Mouse (Mus musculus): ENCODE data around the gene Grap. TPM values are rescaled to one million over a fixed set of nuclear protein-coding genes. Genes with fewer than 3 reads are reported as not detected.

The Grap gene
- polyA plus RNA-seq, 1 experiment from 2014 or later: 11.1 TPM

- Histone ChIP-seq H3K4me2 (replicated peaks) (no peak overlapping the region), H3K36me3 (no peaks in the 10 kb centered on the region), H3K9me3 (no peaks in the 10 kb centered on the region), H3K27me3 (no peaks in the 10 kb centered on the region), H3K27ac (no peak overlapping the region), H3K4me3 (replicated peaks) (no peak overlapping the region), H3K9ac (replicated peaks) (no peak overlapping the region), H3K4me1 (replicated peaks) (peaks cover 8% of the 10 kb centered on the region; the same call in 1 of the 2 replicates)
- ATAC-seq: no peak
- WGBS: 95% methylated on average over 2 of the region's 2 CpGs
Measured at GRCm38 (mm10) chr11:61705581-61705980, 52.5 kb downstream of the Grap start.

GRCm38 (mm10) chr11:61706232-61706631, 53.2 kb downstream of the Grap start:
- 66% methylated on average over 4 of the region's 4 CpGs for WGBS
- Histone ChIP-seq H3K4me2 (replicated peaks) (no peak overlapping the region), H3K27ac (no peak overlapping the region), H3K27me3 (no peaks in the 10 kb centered on the region), H3K9me3 (no peaks in the 10 kb centered on the region), H3K36me3 (no peaks in the 10 kb centered on the region), H3K4me3 (replicated peaks) (no peak overlapping the region), H3K9ac (replicated peaks) (no peak overlapping the region), H3K4me1 (replicated peaks) (0 out of 2 replicates have a peak, but pooled peaks cover 6% of the 10 kb centered on the region)
- no peak for ATAC-seq

- no peak for ATAC-seq
- Histone ChIP-seq H3K4me1 (replicated peaks) (no peaks in the 10 kb centered on the region), H3K9me3 (no peaks in the 10 kb centered on the region), H3K27ac (no peak overlapping the region), H3K27me3 (0 out of 2 replicates have a peak, but pooled peaks cover 4% of the 10 kb centered on the region), H3K4me2 (replicated peaks) (no peak overlapping the region), H3K4me3 (replicated peaks) (no peak overlapping the region), H3K36me3 (no peaks in the 10 kb centered on the region), H3K9ac (replicated peaks) (no peak overlapping the region)
- WGBS: 64% methylated on average over 3 of the region's 3 CpGs
Measured at GRCm38 (mm10) chr11:61708928-61709327, 55.9 kb downstream of the Grap start.

- H3K36me3 ChIP-seq: no peaks in the 10 kb centered on the region
- no peak overlapping the region for H3K27ac ChIP-seq
- H3K9ac ChIP-seq (replicated peaks): no peak overlapping the region
- no peak overlapping the region for H3K4me2 ChIP-seq (replicated peaks)
- H3K9me3 ChIP-seq: no peaks in the 10 kb centered on the region
- no peak for ATAC-seq
- 61% methylated on average over 15 of the region's 15 CpGs for WGBS
- H3K4me3 ChIP-seq (replicated peaks): no peak overlapping the region
- peaks cover 3% of the 10 kb centered on the region; the same call in 1 of the 2 replicates for H3K4me1 ChIP-seq (replicated peaks)
- 0 out of 2 replicates have a peak, but pooled peaks cover 4% of the 10 kb centered on the region for H3K27me3 ChIP-seq
Measured at GRCm38 (mm10) chr11:61713157-61713855, 60.2 kb downstream of the Grap start.

GRCm38 (mm10) chr11:61714346-61715117, 61.5 kb downstream of the Grap start:
- Histone ChIP-seq H3K27me3 (0 out of 2 replicates have a peak, but pooled peaks cover 4% of the 10 kb centered on the region), H3K4me1 (replicated peaks) (peaks cover 3% of the 10 kb centered on the region; the same call in 1 of the 2 replicates), H3K4me2 (replicated peaks) (no peak overlapping the region), H3K9me3 (no peaks in the 10 kb centered on the region), H3K27ac (no peak overlapping the region), H3K4me3 (replicated peaks) (no peak overlapping the region), H3K36me3 (no peaks in the 10 kb centered on the region), H3K9ac (replicated peaks) (no peak overlapping the region)
- peak; percentile 88 for ATAC-seq
- 47% methylated on average over 11 of the region's 11 CpGs for WGBS

- 69% methylated on average over 6 of the region's 6 CpGs for WGBS
Measured at GRCm38 (mm10) chr11:61715130-61715529, 62.1 kb downstream of the Grap start.

GRCm38 (mm10) chr11:61717990-61718389, 64.9 kb downstream of the Grap start:
- Histone ChIP-seq H3K4me2 (replicated peaks) (no peak overlapping the region), H3K4me1 (replicated peaks) (peaks cover 3% of the 10 kb centered on the region; the same call in 1 of the 2 replicates), H3K9ac (replicated peaks) (no peak overlapping the region), H3K4me3 (replicated peaks) (no peak overlapping the region), H3K27ac (no peak overlapping the region), H3K27me3 (0 out of 2 replicates have a peak, but pooled peaks cover 4% of the 10 kb centered on the region), H3K36me3 (no peaks in the 10 kb centered on the region), H3K9me3 (no peaks in the 10 kb centered on the region)
- 65% methylated on average over 5 of the region's 5 CpGs for WGBS
- no peak for ATAC-seq

More at GRCm38 (mm10) chr11:61715130-61715529, 62.1 kb downstream of the Grap start:
- Histone ChIP-seq H3K27ac (no peak overlapping the region), H3K4me1 (replicated peaks) (peaks cover 3% of the 10 kb centered on the region; the same call in 1 of the 2 replicates), H3K9ac (replicated peaks) (no peak overlapping the region), H3K9me3 (no peaks in the 10 kb centered on the region), H3K27me3 (0 out of 2 replicates have a peak, but pooled peaks cover 4% of the 10 kb centered on the region), H3K4me3 (replicated peaks) (no peak overlapping the region), H3K36me3 (no peaks in the 10 kb centered on the region), H3K4me2 (replicated peaks) (no peak overlapping the region)
- ATAC-seq: peak; percentile 37; the same call in 1 of the 2 replicates

GRCm38 (mm10) chr11:61719387-61719786, 66.3 kb downstream of the Grap start:
- H3K4me1 ChIP-seq (replicated peaks): peaks cover 3% of the 10 kb centered on the region; the same call in 1 of the 2 replicates
- no peaks in the 10 kb centered on the region for H3K9me3 ChIP-seq
- 61% methylated on average over 3 of the region's 3 CpGs for WGBS
- no peak overlapping the region for H3K27ac ChIP-seq
- no peak overlapping the region for H3K9ac ChIP-seq (replicated peaks)
- H3K4me3 ChIP-seq (replicated peaks): no peak overlapping the region
- no peak overlapping the region for H3K4me2 ChIP-seq (replicated peaks)
- H3K27me3 ChIP-seq: no peaks in the 10 kb centered on the region
- ATAC-seq: no peak
- H3K36me3 ChIP-seq: no peaks in the 10 kb centered on the region

GRCm38 (mm10) chr11:61719826-61720225, 66.8 kb downstream of the Grap start:
- Histone ChIP-seq H3K9ac (replicated peaks) (no peak overlapping the region), H3K4me2 (replicated peaks) (no peak overlapping the region), H3K4me1 (replicated peaks) (peaks cover 2% of the 10 kb centered on the region; the same call in 1 of the 2 replicates), H3K27ac (no peak overlapping the region), H3K4me3 (replicated peaks) (no peak overlapping the region), H3K9me3 (no peaks in the 10 kb centered on the region), H3K36me3 (no peaks in the 10 kb centered on the region), H3K27me3 (no peaks in the 10 kb centered on the region)
- 69% methylated on average over 8 of the region's 8 CpGs for WGBS
- no peak for ATAC-seq

GRCm38 (mm10) chr11:61720636-61721035, 67.6 kb downstream of the Grap start, which contains the start of gene Slc5a10:
Slc5a10 (minus strand) TSS chr11:61720826.
- Histone ChIP-seq H3K27me3 (no peaks in the 10 kb centered on the region), H3K36me3 (no peaks in the 10 kb centered on the region), H3K4me2 (replicated peaks) (no peak within 1 kb of the TSS), H3K27ac (no peak within 1 kb of the TSS), H3K4me1 (replicated peaks) (no peaks in the 10 kb centered on the region), H3K9me3 (no peaks in the 10 kb centered on the region), H3K9ac (replicated peaks) (no peak within 1 kb of the TSS), H3K4me3 (replicated peaks) (no peak within 1 kb of the TSS)
- no peak for ATAC-seq
- WGBS: 90% methylated on average over 3 of the region's 3 CpGs

GRCm38 (mm10) chr11:61722077-61722476, 69.0 kb downstream of the Grap start:
- no peaks in the 10 kb centered on the region for H3K27me3 ChIP-seq
- no peaks in the 10 kb centered on the region for H3K4me1 ChIP-seq (replicated peaks)
- H3K27ac ChIP-seq: no peak overlapping the region
- no peak overlapping the region for H3K4me3 ChIP-seq (replicated peaks)
- H3K36me3 ChIP-seq: peaks cover 10% of the 10 kb centered on the region
- no peak for ATAC-seq
- H3K9ac ChIP-seq (replicated peaks): no peak overlapping the region
- H3K4me2 ChIP-seq (replicated peaks): no peak overlapping the region
- no peaks in the 10 kb centered on the region for H3K9me3 ChIP-seq
- 67% methylated on average over 5 of the region's 5 CpGs for WGBS

All from midbrain, embryonic 13.5 days (tissue).